Mouse (Mus musculus): ENCODE measurements around the gene Fbxo33. TPM values are rescaled to one million over a fixed set of nuclear protein-coding genes. Genes with fewer than 3 reads are reported as not detected.

The Fbxo33 gene
- polyA plus RNA-seq (2014; fragmentation: Nextera tagmentation; extraction: Ambion mirVana) = 9.3 and 11.9 TPM in 2 replicates

DNA sequence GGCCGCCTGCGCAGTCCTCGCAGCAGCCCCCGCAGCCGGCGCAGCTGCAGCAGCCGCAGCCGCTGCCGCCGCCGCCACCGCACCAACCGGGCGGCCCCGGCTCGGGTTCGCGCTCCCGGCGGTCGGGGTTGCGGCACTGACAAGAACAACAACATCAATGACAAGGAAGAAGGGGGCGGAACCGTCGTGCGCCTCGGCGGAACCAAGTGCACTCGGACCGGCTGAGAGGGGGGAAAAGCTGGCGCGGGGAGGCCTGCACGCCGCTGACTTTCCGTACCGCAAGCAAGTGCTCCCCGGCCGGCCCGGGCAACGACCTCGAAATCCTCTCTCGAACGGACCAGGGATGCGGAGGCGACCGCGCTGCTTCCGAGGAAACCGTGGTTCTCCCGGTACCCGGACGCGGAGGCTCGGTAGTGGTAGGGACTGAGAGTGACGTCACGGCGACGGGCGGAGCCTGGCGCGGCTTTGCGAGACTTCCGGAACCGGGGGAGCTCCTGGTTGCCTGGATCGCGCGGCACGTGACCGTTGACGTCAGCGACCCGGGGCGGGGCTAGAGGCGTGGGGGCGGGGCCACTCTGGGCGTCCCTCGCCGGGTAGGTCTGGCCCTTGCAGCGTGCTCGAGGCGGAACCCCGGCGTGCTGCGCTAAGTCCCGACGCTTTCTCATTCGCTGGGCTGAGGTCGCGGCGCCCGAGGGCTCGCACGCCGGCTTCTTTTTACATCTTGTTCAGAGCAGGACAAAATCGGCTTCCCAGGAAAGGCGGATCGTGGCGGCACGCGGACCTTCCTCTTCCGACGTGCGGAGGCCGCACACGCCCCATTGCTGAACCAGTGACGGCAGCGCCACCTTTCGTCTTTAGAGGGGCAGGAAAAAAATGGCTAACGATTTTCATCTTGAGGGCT, at the start of gene Fbxo33:
TSS of gene Fbxo33 (minus strand) at position 401 of the 901 bp plus-strand sequence.
- under 1% methylated on average over 109 of the region's 109 CpGs for WGBS
- peak; percentile 96 for ATAC-seq (replicated peaks; ENCODE audit: low FRiP score)
- Histone ChIP-seq H3K4me3 (ENCODE audit: low read depth, low read length) (peak within 1 kb of the TSS; percentile 92), H3K36me3 (ENCODE audit: control insufficient read depth, insufficient read depth, low read length) (no peaks in the 10 kb centered on the region), H3K27ac (ENCODE audit: low read depth, low read length) (peak within 1 kb of the TSS; percentile 86), H3K27me3 (ENCODE audit: control insufficient read depth, insufficient read depth, low read length) (no peaks in the 10 kb centered on the region), H3K9me3 (ENCODE audit: control insufficient read depth, low read length) (no peaks in the 10 kb centered on the region), H3K9ac (ENCODE audit: low read length) (peak within 1 kb of the TSS; percentile 83), H3K4me2 (ENCODE audit: low read depth, low read length, severe bottlenecking) (peak within 1 kb of the TSS; percentile 78), H3K4me1 (replicated peaks; ENCODE audit: control insufficient read depth, insufficient read depth, low read length) (0 out of 2 replicates have a peak, but pooled peaks cover 2% of the 10 kb centered on the region)
- peak; percentile 100 for DNase-seq (ENCODE audit: low spot score)

DNA sequence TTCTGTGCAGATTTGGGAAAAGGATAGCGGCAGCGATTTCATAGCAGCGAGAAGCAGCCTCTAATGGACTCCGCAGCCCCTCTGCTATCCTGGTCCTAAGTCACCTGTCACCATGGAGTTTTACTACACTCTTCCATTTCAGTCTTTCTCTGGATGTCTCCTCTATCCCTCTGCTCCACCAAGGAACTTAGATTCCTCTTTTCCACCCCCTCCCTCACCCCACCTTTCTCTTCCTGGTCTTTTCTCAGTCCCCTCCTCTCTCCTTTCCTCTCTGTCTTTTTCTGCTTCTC, 46.4 kb upstream of the Fbxo33 start:
- no peaks in the 10 kb centered on the region for H3K9me3 ChIP-seq (ENCODE audit: control insufficient read depth, low read length)
- no peak overlapping the region for H3K9ac ChIP-seq (ENCODE audit: low read length)
- peak overlapping the region; percentile 31; the same call in 1 of the 2 replicates for H3K4me2 ChIP-seq (ENCODE audit: low read depth, low read length, severe bottlenecking)
- H3K36me3 ChIP-seq (ENCODE audit: control insufficient read depth, insufficient read depth, low read length) = no peaks in the 10 kb centered on the region
- no peaks in the 10 kb centered on the region for H3K27me3 ChIP-seq (ENCODE audit: control insufficient read depth, insufficient read depth, low read length)
- no peak overlapping the region for H3K27ac ChIP-seq (ENCODE audit: low read depth, low read length)
- H3K4me3 ChIP-seq (ENCODE audit: low read depth, low read length) = no peak overlapping the region
- H3K4me1 ChIP-seq (replicated peaks; ENCODE audit: control insufficient read depth, insufficient read depth, low read length) = no peaks in the 10 kb centered on the region
- WGBS = 81% methylated on average over 4 of the region's 4 CpGs
- ATAC-seq (replicated peaks; ENCODE audit: low FRiP score) = no peak
- DNase-seq (ENCODE audit: low spot score) = no peak

DNA sequence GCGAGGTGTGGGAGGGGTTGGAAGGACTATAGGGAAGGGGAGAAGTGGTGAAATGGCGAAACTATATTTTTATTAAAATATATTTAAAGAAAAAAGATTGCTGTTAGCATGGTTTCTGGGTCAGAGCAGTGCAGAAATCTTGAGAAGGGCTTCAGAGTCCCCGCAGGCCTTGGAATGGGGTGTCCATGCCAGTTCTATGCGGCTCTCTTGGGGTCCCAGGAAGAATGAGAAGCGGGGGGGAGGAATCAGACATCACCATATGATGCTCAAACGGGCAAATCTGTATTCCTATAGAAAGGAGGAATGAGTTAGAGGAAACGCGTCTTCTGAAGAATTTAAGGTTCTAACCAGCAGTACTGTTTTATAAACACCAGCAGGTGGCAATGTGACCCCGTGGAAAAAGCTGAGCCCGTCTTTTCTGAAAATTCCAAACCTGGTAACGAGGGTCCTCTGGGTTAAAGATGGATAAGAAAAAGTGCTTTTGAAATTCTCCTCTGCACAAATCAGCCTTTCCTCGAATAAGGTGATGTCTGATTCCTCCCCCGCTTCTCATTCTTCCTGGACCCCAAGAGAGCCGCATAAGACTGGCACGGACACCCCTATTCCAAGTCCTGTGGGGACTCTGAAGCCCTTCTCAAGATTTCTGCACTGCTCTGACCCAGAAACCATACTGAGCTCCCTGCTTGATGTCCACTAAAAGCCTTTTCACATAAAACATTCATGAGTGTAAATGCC, 45.8 kb upstream of the Fbxo33 start:
- DNase-seq (ENCODE audit: low spot score) (peak; percentile 55), ATAC-seq (replicated peaks; ENCODE audit: low FRiP score) (no peak)
- no peak overlapping the region for H3K9ac ChIP-seq (ENCODE audit: low read length)
- no peak overlapping the region for H3K27ac ChIP-seq (ENCODE audit: low read depth, low read length)
- H3K4me2 ChIP-seq (ENCODE audit: low read depth, low read length, severe bottlenecking) = peak overlapping the region; percentile 31; the same call in 1 of the 2 replicates
- no peaks in the 10 kb centered on the region for H3K36me3 ChIP-seq (ENCODE audit: control insufficient read depth, insufficient read depth, low read length)
- no peaks in the 10 kb centered on the region for H3K27me3 ChIP-seq (ENCODE audit: control insufficient read depth, insufficient read depth, low read length)
- H3K9me3 ChIP-seq (ENCODE audit: control insufficient read depth, low read length) = no peaks in the 10 kb centered on the region
- H3K4me3 ChIP-seq (ENCODE audit: low read depth, low read length) = no peak overlapping the region
- WGBS = 31% methylated on average over 15 of the region's 15 CpGs
- H3K4me1 ChIP-seq (replicated peaks; ENCODE audit: control insufficient read depth, insufficient read depth, low read length) = no peaks in the 10 kb centered on the region

DNA sequence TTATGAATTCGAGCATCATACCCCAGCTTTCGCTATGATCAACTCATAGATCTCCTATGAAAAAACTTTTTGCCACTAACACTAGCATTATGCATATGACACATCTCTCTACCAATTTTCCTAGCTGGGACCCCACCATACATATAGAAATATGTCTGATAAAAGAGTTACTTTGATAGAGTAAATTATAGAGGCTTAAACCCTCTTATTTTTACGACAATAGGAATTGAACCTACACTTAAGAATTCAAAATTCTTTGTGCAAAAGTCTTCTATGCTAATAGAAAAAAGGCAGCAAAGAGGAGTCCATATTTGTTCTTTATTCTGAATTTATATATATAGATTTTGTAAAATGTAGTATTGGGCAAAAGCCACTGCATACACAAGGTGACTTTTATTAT, 43.3 kb upstream of the Fbxo33 start:
- no peak overlapping the region for H3K4me2 ChIP-seq (ENCODE audit: low read depth, low read length, severe bottlenecking)
- H3K4me1 ChIP-seq (replicated peaks; ENCODE audit: control insufficient read depth, insufficient read depth, low read length) = no peaks in the 10 kb centered on the region
- ATAC-seq (replicated peaks; ENCODE audit: low FRiP score) = no peak
- no peak overlapping the region for H3K27ac ChIP-seq (ENCODE audit: low read depth, low read length)
- no peak overlapping the region for H3K9ac ChIP-seq (ENCODE audit: low read length)
- no peaks in the 10 kb centered on the region for H3K36me3 ChIP-seq (ENCODE audit: control insufficient read depth, insufficient read depth, low read length)
- DNase-seq (ENCODE audit: low spot score) = no peak
- no peak overlapping the region for H3K4me3 ChIP-seq (ENCODE audit: low read depth, low read length)
- WGBS = 87% methylated on average over 3 of the region's 3 CpGs
- H3K27me3 ChIP-seq (ENCODE audit: control insufficient read depth, insufficient read depth, low read length) = no peaks in the 10 kb centered on the region
- no peaks in the 10 kb centered on the region for H3K9me3 ChIP-seq (ENCODE audit: control insufficient read depth, low read length)

DNA sequence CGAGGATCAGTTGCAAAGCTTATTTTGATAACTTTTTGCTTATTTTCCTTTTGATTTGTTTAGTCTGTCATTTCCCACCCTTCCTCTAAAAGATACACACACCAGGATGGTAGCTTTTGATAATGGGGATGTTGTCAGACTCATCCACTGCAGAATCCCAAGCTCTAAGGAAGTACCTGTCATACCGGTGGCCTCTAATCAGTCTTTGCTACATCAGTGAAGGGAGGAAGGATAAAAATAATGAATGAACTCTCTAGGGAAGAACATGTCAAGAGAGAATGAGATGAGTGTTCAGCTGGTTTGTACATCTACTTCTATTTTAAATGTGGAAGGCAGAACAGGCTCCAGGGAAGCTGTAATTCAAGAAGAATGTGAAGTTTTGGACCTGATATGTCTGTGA, 41.3 kb upstream of the Fbxo33 start:
- H3K27me3 ChIP-seq (ENCODE audit: control insufficient read depth, insufficient read depth, low read length) = no peaks in the 10 kb centered on the region
- H3K36me3 ChIP-seq (ENCODE audit: control insufficient read depth, insufficient read depth, low read length) = no peaks in the 10 kb centered on the region
- 82% methylated on average over 2 of the region's 2 CpGs for WGBS
- ATAC-seq (replicated peaks; ENCODE audit: low FRiP score) = no peak
- H3K9ac ChIP-seq (ENCODE audit: low read length) = no peak overlapping the region
- H3K4me3 ChIP-seq (ENCODE audit: low read depth, low read length) = no peak overlapping the region
- H3K9me3 ChIP-seq (ENCODE audit: control insufficient read depth, low read length) = no peaks in the 10 kb centered on the region
- no peak overlapping the region for H3K4me2 ChIP-seq (ENCODE audit: low read depth, low read length, severe bottlenecking)
- DNase-seq (ENCODE audit: low spot score) = no peak
- H3K4me1 ChIP-seq (replicated peaks; ENCODE audit: control insufficient read depth, insufficient read depth, low read length) = no peaks in the 10 kb centered on the region
- no peak overlapping the region for H3K27ac ChIP-seq (ENCODE audit: low read depth, low read length)

DNA sequence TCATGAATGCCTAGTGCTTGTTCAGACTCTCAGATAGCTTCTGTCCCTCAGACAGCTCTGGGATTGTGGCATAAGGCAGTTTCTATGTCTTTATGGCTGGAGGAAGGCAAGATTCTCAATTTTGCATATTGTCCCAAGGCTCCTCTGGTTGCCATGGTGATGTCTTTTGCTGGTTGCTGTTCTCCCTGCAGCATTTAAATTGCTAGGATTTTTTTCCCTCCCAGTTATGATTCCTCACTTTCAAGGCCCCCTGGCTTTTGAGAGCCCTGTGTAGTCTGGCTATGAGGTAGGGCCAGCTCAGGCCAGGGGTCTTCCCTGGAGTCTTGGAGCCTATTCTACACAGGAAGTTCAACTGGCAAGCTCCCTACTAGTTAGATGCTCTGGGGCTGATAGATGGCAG, 40.8 kb upstream of the Fbxo33 start:
- H3K36me3 ChIP-seq (ENCODE audit: control insufficient read depth, insufficient read depth, low read length) = no peaks in the 10 kb centered on the region
- no peak overlapping the region for H3K4me3 ChIP-seq (ENCODE audit: low read depth, low read length)
- no peak overlapping the region for H3K4me2 ChIP-seq (ENCODE audit: low read depth, low read length, severe bottlenecking)
- no peaks in the 10 kb centered on the region for H3K27me3 ChIP-seq (ENCODE audit: control insufficient read depth, insufficient read depth, low read length)
- H3K4me1 ChIP-seq (replicated peaks; ENCODE audit: control insufficient read depth, insufficient read depth, low read length) = no peaks in the 10 kb centered on the region
- H3K9me3 ChIP-seq (ENCODE audit: control insufficient read depth, low read length) = no peaks in the 10 kb centered on the region
- ATAC-seq (replicated peaks; ENCODE audit: low FRiP score) (no peak), DNase-seq (ENCODE audit: low spot score) (no peak)
- no peak overlapping the region for H3K27ac ChIP-seq (ENCODE audit: low read depth, low read length)
- H3K9ac ChIP-seq (ENCODE audit: low read length) = no peak overlapping the region

DNA sequence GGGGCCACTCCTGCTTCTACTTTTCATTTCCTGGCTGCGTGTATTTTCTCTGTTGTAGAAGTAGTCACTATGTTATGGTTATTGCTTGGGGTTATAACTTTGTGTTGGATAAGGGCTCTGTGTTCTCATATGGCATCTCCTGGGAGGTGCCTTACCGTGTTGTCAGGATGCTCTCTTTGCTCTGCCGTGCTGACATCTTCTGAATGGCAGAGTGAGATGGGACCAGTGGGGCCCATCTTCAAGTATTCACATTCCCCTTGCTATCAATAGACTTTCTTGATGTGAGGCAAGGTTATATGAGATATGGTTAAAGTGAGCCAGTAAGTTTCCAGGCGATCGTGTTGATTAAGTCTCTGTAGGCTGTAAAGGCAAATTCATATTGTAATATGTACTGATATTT, 39.5 kb upstream of the Fbxo33 start:
- Histone ChIP-seq H3K4me3 (ENCODE audit: low read depth, low read length) (no peak overlapping the region), H3K27me3 (ENCODE audit: control insufficient read depth, insufficient read depth, low read length) (no peaks in the 10 kb centered on the region), H3K4me2 (ENCODE audit: low read depth, low read length, severe bottlenecking) (no peak overlapping the region), H3K36me3 (ENCODE audit: control insufficient read depth, insufficient read depth, low read length) (no peaks in the 10 kb centered on the region), H3K9ac (ENCODE audit: low read length) (no peak overlapping the region), H3K4me1 (replicated peaks; ENCODE audit: control insufficient read depth, insufficient read depth, low read length) (no peaks in the 10 kb centered on the region), H3K27ac (ENCODE audit: low read depth, low read length) (no peak overlapping the region), H3K9me3 (ENCODE audit: control insufficient read depth, low read length) (no peaks in the 10 kb centered on the region)
- DNase-seq (ENCODE audit: low spot score) (no peak), ATAC-seq (replicated peaks; ENCODE audit: low FRiP score) (no peak)
- 95% methylated on average over 5 of the region's 5 CpGs for WGBS

DNA sequence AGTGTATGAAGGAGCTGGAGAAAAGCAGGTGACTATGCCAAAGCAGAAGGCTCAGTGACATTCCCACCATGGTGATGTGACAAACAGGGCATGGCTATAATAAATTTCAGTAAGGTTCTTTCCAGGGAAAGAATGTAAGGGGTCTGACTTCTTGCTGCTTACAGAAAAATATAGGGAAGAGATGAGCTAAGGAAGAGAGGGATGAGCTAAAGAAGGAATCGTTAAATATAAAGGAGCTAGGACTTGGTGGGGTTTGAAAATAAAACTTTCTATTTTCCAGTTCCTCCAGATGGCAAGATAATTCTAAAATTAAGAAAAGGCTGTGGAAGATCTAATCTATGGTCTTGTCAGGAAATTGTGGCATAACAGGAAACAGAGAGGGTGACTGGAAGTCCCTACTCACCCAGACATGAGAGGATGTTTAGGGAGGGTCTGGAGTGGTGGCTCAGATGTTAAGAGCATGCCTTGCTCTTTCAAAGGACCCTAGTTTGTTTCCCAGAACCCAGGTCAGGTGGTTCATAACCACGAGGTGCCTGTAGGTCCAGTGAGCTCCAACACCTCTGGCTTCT, 30.8 kb upstream of the Fbxo33 start:
- ATAC-seq (replicated peaks; ENCODE audit: low FRiP score) = no peak
- WGBS = 85% methylated on average over 2 of the region's 2 CpGs
- Histone ChIP-seq H3K27ac (ENCODE audit: low read depth, low read length) (no peak overlapping the region), H3K4me3 (ENCODE audit: low read depth, low read length) (no peak overlapping the region), H3K4me1 (replicated peaks; ENCODE audit: control insufficient read depth, insufficient read depth, low read length) (no peaks in the 10 kb centered on the region), H3K4me2 (ENCODE audit: low read depth, low read length, severe bottlenecking) (no peak overlapping the region), H3K9ac (ENCODE audit: low read length) (no peak overlapping the region), H3K27me3 (ENCODE audit: control insufficient read depth, insufficient read depth, low read length) (no peaks in the 10 kb centered on the region), H3K9me3 (ENCODE audit: control insufficient read depth, low read length) (no peaks in the 10 kb centered on the region), H3K36me3 (ENCODE audit: control insufficient read depth, insufficient read depth, low read length) (no peaks in the 10 kb centered on the region)
- no peak for DNase-seq (ENCODE audit: low spot score)
